In genomic region chr19:58853036-58853735, GRCm38 (mm10) we compare ENCODE assay signal across 15 mouse cellular contexts. TPM values are rescaled to one million over a fixed set of nuclear protein-coding genes. Genes with fewer than 3 reads are reported as not detected.
A peak's percentile ranks its signal among the peaks of the same experiment; 100 is the strongest.
DNase-seq lines count a peak whose midpoint lies in the region; ATAC-seq and TF ChIP-seq lines count a peak whose summit lies in the region.
"Had no signal": no experiment of that assay in that cellular context is flagged by ENCODE, and none has a peak within 500 bp of the region (broad histone marks: within the 10 kb centered on the region; RNA-seq: fewer than 3 reads in every experiment).

No protein-coding gene starts in this region.

- no peak overlapping the region for H3K9ac ChIP-seq in liver, postnatal 0 days (replicated peaks)
- no peak overlapping the region for H3K9ac ChIP-seq in liver, embryonic 11.5 days (ENCODE audit: low read depth, low read length)
- peak overlapping the region; percentile 1 for H3K9ac ChIP-seq in heart, embryonic 13.5 days
- H3K9ac ChIP-seq: embryonic facial prominence, embryonic 15.5 days; hindbrain, embryonic 14.5 days had no signal

- 52% methylated on average over 10 of the region's 10 CpGs for WGBS in liver, postnatal 0 days (ENCODE audit: insufficient replicate concordance)
- whole genome bisulfite sequencing in liver, embryonic 11.5 days, result 61% methylated on average over 10 of the region's 10 CpGs
- WGBS in heart, embryonic 13.5 days, result 27% methylated on average over 10 of the region's 10 CpGs

- peaks cover 19% of the 10 kb centered on the region for H3K4me1 ChIP-seq in liver, postnatal 0 days (ENCODE audit: insufficient read depth)
- no peaks in the 10 kb centered on the region for H3K4me1 ChIP-seq in liver, embryonic 11.5 days (replicated peaks; ENCODE audit: control insufficient read depth, insufficient read depth, low read length)
- peaks cover 44% of the 10 kb centered on the region for H3K4me1 ChIP-seq in heart, embryonic 13.5 days
- H3K4me1 ChIP-seq: embryonic facial prominence, embryonic 15.5 days; megakaryocyte, embryonic 14.5 days had no signal

- peak; percentile 21; the same call in 1 of the 2 replicates for ATAC-seq in liver, postnatal 0 days
- ATAC-seq in liver, embryonic 11.5 days (replicated peaks; ENCODE audit: low FRiP score), result no peak; the same call in 1 of the 2 replicates
- no peak for ATAC-seq in heart, embryonic 13.5 days (ENCODE audit: extremely low read depth, insufficient number of reproducible peaks, low FRiP score, low TSS enrichment)

- H3K4me2 ChIP-seq in liver, postnatal 0 days (ENCODE audit: low read depth, low read length), result no peak overlapping the region
- no peak overlapping the region for H3K4me2 ChIP-seq in liver, embryonic 11.5 days
- H3K4me2 ChIP-seq in heart, embryonic 13.5 days, result no peak overlapping the region
- H3K4me2 ChIP-seq: embryonic facial prominence, embryonic 15.5 days; hindbrain, embryonic 14.5 days had no signal

- TF ChIP-seq EP300 in liver, postnatal 0 days (IDR thresholded peaks at IDR 0.05; ENCODE audit: low read depth), result no peak

- no peak overlapping the region for H3K27ac ChIP-seq in liver, postnatal 0 days (ENCODE audit: low read depth)
- H3K27ac ChIP-seq in liver, embryonic 11.5 days (ENCODE audit: low read depth, low read length), result no peak overlapping the region
- 0 out of 2 replicates have a peak overlapping the region, but pooled peaks have one; percentile 21 for H3K27ac ChIP-seq in heart, embryonic 13.5 days (replicated peaks)
- H3K27ac ChIP-seq: embryonic facial prominence, embryonic 15.5 days; hindbrain, embryonic 14.5 days had no signal

- peak; percentile 31 for DNase-seq in liver, postnatal 0 days
- no peak for DNase-seq in liver, embryonic 11.5 days (ENCODE audit: low spot score)
- DNase-seq in adrenal gland, adult 2 months, result peak; percentile 83
- DNase-seq in kidney, postnatal 10 days, result peak; percentile 64
- DNase-seq in cerebellum, adult 9-10 months, result no peak
- no peak for DNase-seq in embryo, embryonic 10 days (ENCODE audit: low spot score)
- DNase-seq: cerebellum, postnatal 10 days; layer of hippocampus, adult 9-11 months; right cerebral cortex, postnatal 4 days; thymus, adult 2 months had no signal

- no peak overlapping the region for H3K4me3 ChIP-seq in liver, postnatal 0 days (ENCODE audit: low read depth, low read length)
- H3K4me3 ChIP-seq in liver, embryonic 11.5 days (ENCODE audit: low read depth, low read length), result no peak overlapping the region
- no peak overlapping the region for H3K4me3 ChIP-seq in heart, embryonic 13.5 days
- H3K4me3 ChIP-seq: embryonic facial prominence, embryonic 15.5 days; megakaryocyte, embryonic 14.5 days had no signal

- no peaks in the 10 kb centered on the region for H3K27me3 ChIP-seq in liver, postnatal 0 days (ENCODE audit: insufficient read depth, low read length)
- no peaks in the 10 kb centered on the region for H3K27me3 ChIP-seq in liver, embryonic 11.5 days (replicated peaks; ENCODE audit: control insufficient read depth, insufficient read depth, low read length)
- no peaks in the 10 kb centered on the region for H3K27me3 ChIP-seq in heart, embryonic 13.5 days (replicated peaks)
- H3K27me3 ChIP-seq: embryonic facial prominence, embryonic 15.5 days; megakaryocyte, embryonic 14.5 days had no signal

- no peak for TF ChIP-seq CTCF in liver, postnatal 0 days (IDR thresholded peaks at IDR 0.05; ENCODE audit: low read depth)

- no peaks in the 10 kb centered on the region for H3K36me3 ChIP-seq in liver, postnatal 0 days (replicated peaks; ENCODE audit: insufficient read depth, low read length)
- no peaks in the 10 kb centered on the region for H3K36me3 ChIP-seq in liver, embryonic 11.5 days (ENCODE audit: control insufficient read depth, insufficient read depth, low read length)
- no peaks in the 10 kb centered on the region for H3K36me3 ChIP-seq in heart, embryonic 13.5 days
- H3K36me3 ChIP-seq: embryonic facial prominence, embryonic 15.5 days had no signal

- H3K9me3 ChIP-seq in liver, postnatal 0 days (ENCODE audit: low read length), result no peaks in the 10 kb centered on the region
- H3K9me3 ChIP-seq in liver, embryonic 11.5 days (ENCODE audit: control insufficient read depth, low read length), result no peaks in the 10 kb centered on the region
- H3K9me3 ChIP-seq in heart, embryonic 13.5 days, result no peaks in the 10 kb centered on the region
- H3K9me3 ChIP-seq: embryonic facial prominence, embryonic 15.5 days; megakaryocyte, embryonic 14.5 days had no signal

RNA-seq across cellular contexts. Expression of gene 1700019N19Rik, which starts 58.9 kb away (rescaled TPM):
- polyA plus RNA-seq in liver, postnatal 0 days (2015; fragmentation: Nextera tagmentation; extraction: Ambion mirVana), result not detected in 2 replicates
- 0.19 and 0.23 TPM in 2 replicates for polyA plus RNA-seq in liver, embryonic 11.5 days (2014; fragmentation: Nextera tagmentation; extraction: Ambion mirVana)
- total RNA-seq in adrenal gland, adult 2 months (2021), result under 1 TPM in 1 of 2 experiments, not detected in 1; 0.31 TPM
- not detected in 2 replicates for polyA plus RNA-seq in adrenal gland, adult 2 months (2012; rRNA removed)
- polyA plus RNA-seq in heart, embryonic 13.5 days (2015; fragmentation: Nextera tagmentation; extraction: Ambion mirVana), result not detected in 2 replicates
- polyA plus RNA-seq: embryonic facial prominence, embryonic 15.5 days; hindbrain, embryonic 14.5 days; limb, embryonic 14.5 days had no signal

Comparison
In these comparisons a context has a peak if more than half of its experiments do, and no peak if none do; other contexts are left out.
1. DNase-seq: peak in liver, postnatal 0 days (single experiment), adrenal gland, adult 2 months (single experiment) and kidney, postnatal 10 days (single experiment); none in liver, embryonic 11.5 days (single experiment), cerebellum, adult 9-10 months (single experiment) and embryo, embryonic 10 days (single experiment).